Mouse (Mus musculus): Measurements from ENCODE around the gene Ssbp3.

Gene Ssbp3

DNA sequence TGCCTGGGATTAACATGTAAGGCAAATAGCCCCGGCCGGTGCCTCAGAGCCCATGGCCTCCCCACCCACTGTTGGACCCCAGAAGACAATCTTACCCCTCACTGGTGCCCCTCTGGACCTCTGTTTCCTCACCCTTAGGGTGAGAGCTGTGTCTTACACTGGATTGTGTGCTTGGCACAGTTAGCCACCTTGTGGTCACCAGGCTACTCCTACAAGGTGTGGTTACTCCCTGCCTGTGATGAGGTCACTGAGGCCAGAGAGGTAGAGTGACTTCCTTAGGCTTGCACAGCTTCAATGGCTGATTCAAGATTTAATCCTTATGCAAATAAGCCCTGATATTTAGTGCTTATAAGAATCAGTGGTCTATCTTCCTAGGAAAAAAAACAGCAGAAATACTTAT lies 126.5 kb downstream of the Ssbp3 start:
- DNase-seq (ENCODE audit: extremely low read depth, low read depth, low spot score), result no peak

DNA sequence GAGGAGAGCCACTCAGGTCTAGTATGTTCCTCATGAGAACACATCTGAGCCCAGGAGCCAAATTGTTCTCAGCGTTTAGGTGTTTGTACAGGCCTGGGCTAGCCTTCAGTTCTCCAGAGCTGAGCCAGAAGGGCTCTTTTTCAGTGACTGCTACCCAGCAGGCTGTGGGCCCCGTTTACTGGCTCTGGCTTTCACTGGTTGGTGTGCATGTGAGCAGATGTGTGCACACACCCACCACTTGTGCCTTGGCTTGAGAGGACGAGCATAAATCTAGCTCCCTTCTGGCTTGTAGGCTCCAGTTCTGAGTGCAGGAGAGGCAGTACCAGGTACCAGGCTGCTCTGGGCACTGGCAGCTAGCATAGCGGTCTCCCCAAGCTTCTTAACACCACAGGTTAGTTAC lies 127.8 kb downstream of the Ssbp3 start:
- no peak for DNase-seq (ENCODE audit: extremely low read depth, low read depth, low spot score)

DNA sequence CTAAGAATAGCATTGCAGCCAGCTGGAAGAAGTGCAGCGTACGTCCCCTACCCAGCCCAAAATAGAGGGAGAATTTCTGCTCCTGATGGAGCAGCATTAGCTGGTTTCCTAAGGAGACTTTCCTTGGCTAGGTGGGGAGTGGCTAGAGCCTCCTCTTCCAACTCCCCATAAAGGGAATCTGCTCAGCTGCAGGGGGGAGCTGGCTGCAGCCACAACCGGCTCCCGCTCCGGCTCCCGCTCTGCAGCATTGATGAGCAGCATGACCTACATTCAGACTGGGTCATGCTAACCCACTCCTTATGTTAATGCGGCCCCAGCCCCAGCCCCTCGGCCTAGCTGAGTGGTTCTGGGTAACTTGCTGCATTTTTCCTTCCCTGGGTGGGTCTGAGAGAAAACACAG lies 128.8 kb downstream of the Ssbp3 start:
- DNase-seq (ENCODE audit: extremely low read depth, low read depth, low spot score), result no peak

DNA sequence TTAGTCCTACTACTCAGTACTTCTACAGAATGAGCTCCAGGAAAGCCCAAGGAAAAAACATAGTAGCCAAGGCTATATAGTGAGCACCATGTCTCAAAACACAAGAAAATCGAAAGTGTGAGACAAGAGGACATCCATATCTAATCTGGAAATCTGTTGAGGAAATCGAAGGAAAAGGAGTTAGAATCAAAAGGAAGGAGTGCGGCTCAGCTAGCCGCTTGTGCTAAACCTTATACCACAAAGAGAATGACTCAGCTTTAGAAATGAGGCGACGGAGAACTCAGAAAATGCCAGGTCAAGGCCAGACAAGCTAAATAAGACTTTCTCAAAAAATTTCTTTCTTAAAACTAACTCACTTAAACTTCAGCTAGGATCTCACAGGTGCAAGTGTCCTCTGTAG lies 131.8 kb downstream of the Ssbp3 start:
- no peak for DNase-seq (ENCODE audit: extremely low read depth, low read depth, low spot score)

DNA sequence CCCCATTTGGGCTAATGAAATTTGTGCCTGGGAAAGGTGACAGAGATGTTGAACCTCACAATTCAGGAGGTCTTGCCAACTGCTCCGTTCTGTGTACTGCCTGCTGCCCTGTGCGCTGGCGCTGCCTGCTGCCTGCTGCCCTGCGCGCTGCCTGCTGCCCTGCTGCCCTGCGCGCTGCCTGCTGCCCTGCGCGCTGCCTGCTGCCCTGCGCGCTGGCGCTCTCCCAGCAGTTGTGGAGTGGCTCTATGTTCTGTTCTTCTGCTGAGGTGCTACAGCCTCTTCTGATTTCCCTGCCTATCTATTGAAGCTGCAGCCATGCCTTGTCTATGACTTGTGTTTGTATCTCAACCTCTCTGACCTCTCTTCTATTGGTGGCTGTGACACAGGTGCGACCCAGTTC lies 134.7 kb downstream of the Ssbp3 start:
- DNase-seq (ENCODE audit: extremely low read depth, low read depth, low spot score), result no peak

DNA sequence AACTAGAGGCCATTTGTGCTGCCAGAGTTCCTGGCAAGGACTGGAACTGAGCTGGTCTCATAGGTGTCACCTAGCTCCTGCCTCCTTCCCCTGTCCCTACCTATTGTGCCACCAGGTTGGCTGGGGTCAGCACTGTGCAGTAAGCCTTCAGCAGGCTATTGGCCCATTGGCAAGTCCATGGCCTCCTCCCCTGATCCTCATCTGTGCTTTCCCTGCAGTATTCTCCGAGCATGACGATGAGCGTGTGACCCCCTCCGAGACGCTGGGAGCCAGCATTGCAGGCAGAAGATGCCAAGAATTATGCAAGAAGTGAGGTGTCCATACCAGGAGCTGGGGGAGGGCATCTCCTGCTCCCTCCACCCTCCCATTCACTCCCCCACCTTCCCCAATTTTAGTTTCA lies 137.3 kb downstream of the Ssbp3 start:
- no peak for DNase-seq (ENCODE audit: extremely low read depth, low read depth, low spot score)

DNA sequence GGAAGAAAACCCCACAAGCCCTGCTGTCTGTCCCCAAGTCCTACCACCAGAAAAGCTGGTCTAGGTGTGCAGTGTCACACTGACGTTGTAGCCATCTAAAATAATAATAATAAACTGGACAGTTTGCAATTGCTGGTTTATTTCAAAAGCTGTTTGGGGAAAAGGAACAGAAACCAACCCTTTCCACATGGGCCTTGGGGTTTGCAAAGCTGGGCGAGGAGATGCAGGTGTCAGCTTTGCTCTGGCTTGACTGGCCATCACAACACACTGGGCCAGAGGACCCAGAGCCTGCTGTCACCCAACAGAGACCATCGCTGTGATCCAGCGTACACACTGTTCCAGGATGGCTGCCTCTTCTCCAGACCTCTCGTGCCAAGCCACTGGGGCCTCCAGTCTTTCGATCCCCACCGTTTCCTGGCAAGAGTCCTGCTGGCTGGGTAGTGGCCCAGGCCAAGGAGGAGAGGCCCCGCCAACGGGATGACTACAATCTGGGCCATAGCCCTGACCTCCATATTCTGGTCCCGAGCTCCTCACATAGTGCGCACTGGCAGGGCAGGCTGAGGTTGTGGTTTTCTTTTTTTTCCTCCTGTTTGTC lies 138.2 kb downstream of the Ssbp3 start:
- no peak for DNase-seq (ENCODE audit: extremely low read depth, low read depth, low spot score)

DNA sequence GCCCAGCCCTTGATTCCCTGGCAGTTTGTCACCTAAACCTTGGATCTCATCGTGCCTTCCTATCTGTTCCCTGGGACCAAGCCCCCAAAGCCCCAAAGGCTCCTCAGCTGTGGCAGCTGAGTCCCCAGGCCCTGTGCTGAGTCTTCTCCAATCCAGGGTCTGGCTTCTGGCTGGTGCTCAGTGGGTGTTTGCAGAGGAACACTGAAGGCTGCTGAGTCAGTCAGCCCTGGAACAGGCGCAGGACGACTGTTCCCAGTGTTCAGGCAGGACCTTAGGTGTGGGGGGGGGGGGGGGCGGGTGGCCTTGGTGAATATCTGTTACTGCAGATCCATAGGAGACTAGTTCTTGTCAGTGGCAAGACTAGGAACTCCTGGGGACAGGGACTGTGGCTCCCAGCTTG lies 141.4 kb downstream of the Ssbp3 start:
- no peak for DNase-seq (ENCODE audit: extremely low read depth, low read depth, low spot score)

DNA sequence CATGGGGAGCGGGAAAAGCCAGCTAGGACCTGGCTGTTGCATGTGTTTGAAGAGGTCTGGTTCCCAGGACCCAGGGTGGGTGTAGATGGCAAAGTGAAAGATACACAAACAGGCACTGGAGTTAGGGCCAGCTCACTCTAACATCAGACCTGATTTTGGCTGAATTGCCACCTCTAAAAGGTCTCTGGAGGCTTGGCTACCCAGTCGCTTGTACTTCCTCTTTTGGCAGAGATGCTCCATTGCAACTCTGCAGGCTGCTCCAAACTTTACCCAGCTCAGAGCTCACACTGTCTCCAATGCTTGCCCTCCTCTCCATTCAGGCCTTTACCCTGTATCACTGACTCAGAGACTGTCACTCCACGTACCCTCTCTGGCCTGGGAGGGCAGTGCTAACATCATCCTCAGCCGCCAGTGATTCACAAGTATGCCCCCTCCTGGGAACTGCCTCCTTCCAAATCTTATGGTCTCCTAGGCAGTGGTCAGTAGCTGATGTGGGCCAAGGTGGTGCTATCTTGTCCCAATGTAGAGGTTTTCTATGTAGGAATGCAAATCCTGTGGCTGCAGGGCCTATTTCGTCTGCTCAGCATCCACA lies 142.6 kb downstream of the Ssbp3 start:
- DNase-seq (ENCODE audit: extremely low read depth, low read depth, low spot score), result no peak

DNA sequence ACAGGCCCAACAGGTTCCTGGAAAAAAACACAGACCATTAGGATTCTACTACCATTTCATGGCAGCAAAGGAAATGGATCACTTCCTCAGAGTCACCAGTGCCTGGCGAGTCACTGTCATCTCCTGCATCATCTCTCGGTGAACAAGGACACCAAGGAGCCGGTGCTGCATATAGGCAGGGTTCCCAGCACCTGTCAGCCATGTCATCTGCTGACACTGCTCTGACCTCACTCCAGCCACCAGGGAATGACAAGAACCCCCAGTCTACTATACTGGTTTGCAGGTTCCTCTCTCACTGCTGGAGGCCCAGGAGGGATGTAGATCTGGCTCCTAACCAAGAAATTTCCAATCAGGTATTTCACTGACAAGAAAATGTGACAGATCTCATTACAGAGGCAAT lies 145.6 kb downstream of the Ssbp3 start:
- no peak for DNase-seq (ENCODE audit: extremely low read depth, low read depth, low spot score)

DNA sequence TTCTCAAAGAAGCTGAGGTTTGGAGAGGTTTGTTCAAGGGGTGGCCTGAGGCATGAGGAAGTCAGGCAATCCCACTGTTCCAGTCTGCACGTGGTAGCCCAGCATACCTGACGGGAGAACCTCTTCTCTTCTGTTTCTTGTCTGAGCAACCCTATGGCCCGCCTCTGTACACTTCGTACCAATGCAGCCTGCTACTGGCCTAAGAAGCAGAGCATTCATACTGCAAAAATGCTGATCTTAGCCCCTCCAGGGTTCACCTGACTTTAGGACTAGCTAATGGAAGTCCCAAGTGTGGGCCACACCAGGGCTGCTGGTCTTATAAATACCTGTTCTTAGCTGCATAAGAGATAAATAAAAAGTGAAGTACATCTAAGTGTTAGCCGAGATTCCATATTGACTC lies 147.8 kb downstream of the Ssbp3 start:
- no peak for DNase-seq (ENCODE audit: extremely low read depth, low read depth, low spot score)

DNA sequence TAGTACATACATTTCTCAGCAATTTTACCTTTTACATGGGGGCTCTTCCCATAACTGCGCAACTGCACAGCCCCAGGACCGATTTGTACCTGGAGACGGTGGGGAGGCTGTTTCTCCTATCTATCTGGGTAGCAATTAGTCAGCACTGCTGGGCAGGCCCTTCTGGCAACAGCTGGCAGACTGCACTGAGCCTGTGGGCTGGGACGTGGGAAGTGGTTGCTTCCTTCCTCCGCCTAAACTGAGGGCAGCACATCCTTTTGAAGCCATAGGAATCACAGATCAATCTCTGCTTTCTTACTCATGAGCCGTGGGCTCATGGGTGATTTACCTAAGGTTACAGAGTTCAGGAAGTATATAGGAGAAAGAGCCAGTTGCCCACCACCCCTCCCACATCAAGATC lies 148.3 kb downstream of the Ssbp3 start:
- no peak for DNase-seq (ENCODE audit: extremely low read depth, low read depth, low spot score)

DNA sequence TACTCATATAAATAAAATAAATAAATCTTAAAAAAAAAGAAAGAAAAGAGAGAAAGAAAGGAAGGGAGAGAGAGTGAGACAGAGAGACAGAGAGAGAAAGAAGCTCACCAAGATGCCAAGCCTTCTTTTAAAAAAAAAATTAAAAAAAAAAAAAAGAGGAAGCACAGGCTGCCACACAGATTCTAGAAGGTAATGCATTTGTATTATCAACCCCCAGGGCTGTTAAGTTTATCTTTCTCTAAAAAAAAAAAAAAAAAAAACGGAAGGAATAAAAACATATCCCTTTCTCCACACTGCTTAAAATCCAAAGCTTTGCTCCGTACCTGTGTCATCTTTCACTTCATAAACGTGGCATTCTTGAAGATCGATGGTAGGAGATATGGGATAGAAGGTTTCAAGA lies 151.1 kb downstream of the Ssbp3 start:
- DNase-seq (ENCODE audit: extremely low read depth, low read depth, low spot score), result no peak

DNA sequence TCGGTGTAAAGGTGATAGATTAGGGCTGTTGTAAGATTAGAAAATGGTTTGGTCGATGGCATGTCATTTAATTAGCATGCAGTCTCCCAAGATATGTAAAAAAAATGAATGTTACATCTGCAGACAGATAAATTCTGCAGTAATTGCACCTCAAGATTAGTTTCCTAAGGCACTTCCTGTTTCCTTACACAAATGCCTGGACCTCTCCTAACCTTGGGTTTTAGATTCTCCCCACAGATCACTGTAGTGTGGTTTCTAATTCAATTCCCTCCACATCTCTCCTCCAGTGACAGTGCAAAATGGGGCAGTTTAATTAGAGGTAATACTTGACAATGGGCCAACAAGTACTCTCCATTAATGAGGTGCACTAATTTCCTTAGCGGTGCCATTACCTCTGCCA lies 152.7 kb downstream of the Ssbp3 start:
- DNase-seq (ENCODE audit: extremely low read depth, low read depth, low spot score), result no peak

DNA sequence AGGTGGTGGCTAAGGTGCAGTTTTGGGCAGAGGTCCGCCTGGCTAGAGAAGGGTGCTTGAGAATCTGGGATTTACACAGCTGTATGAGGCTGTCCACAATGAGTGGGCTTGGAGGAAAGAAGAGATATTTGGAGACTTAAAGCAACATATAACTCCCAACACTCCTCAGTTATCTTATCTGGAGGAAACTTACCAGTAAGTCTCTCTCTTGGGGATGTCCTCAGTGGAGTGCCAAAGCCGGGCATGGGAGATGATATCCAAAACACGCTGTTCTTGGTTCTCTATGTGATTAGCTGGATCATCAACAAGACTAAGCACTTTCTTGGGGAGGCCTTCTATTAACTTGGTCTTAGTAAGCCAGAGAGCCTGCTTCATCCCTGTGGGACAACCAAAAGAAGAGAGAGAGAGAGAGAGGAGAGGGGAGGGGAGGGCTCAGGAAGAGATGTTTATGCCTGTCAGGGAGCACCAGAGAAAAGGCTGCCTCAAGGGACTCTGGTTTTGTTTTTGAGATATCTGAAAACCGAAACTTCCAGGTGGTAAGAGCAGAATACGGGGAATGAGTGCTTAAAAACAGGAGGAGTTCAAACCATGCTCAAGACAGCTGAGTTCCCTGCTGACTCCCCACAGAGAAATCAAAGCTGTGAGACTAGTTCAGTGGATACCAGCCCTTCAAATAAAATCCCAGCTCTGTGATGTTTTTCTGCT lies 154.0 kb downstream of the Ssbp3 start:
- DNase-seq (ENCODE audit: extremely low read depth, low read depth, low spot score), result no peak

DNA sequence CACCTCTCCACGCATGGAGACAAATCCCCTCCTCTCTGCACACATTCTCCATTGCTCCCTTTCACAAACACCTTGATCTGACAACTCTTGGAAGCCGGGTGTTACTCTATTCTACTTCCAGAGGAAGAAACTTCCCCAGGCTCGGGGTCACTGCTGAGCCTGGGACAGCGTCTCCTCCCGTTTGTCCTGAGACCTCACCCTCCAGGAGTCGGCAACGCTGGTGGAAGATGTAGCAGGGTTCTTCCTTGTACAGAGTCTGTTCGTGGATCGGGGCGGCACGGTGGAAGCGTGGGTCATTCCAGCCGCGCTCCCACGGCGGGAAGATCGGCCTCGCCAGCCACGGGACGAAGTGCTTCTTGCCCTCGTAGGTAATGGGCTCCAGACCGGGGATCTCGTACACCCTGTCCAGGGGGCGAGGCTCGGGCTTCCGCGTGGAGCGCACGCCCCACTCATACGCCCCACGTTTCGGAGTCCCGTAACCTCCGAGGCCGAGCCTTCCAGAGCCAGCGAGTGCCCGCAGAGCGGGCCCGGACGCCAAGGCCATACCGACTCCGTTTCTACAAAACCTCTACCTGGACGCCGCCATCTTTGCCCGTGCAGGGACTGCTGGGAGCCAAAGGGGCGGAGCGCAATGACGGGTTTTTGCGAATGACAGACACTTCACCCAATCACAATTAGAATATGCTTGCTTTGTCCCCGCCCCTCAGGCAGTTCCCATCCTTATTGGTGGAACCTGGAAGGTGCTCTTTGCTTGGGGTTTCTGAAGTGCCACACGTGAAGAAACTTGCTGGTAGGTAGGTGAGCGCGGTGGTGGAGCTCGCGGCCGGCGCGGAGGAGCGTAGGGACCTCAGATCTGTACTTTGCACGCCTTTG lies 156.0 kb downstream of the Ssbp3 start, which contains the start of the genes Mrpl37 and Cyb5rl:
TSS of gene Mrpl37 (minus strand) at position 617 of the 873 bp plus-strand sequence.
TSS of gene Cyb5rl (plus strand) at position 737 of the 873 bp plus-strand sequence.
- peak; percentile 87 for DNase-seq (ENCODE audit: extremely low read depth, low read depth, low spot score)

DNA sequence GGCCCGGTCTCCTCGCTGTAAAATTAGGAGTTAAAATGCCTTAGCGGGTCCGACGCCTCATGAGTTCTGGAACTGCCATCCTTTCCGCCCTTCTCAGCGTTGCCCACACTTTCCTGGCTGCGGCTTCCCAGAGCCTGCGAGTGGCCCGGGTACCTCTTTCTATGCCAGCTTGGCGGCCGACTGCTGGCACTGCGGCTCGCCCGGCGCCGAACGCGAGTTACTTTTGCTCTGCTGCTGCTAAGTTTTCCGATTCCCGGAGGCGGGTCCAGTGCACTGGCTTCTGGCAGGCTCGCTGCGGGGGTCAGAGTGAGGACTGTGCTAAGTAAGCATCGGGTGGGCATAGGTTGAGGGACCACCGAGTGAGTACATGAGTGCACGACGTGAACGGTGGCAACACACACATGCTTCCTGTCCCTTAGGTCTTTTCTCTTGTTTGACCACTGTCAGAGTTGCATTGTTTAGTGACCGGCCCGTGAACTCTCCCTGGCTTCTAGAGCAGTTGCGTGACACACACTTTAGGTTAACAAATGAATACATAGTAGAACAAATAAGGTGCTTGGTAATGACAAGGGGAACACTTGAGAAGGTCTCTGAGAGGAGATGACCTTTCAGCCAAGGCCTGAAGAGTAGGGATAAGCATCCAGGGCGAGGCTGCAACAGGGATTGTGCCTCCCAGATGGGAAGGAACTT lies 156.8 kb downstream of the Ssbp3 start:
- DNase-seq (ENCODE audit: extremely low read depth, low read depth, low spot score), result no peak

DNA sequence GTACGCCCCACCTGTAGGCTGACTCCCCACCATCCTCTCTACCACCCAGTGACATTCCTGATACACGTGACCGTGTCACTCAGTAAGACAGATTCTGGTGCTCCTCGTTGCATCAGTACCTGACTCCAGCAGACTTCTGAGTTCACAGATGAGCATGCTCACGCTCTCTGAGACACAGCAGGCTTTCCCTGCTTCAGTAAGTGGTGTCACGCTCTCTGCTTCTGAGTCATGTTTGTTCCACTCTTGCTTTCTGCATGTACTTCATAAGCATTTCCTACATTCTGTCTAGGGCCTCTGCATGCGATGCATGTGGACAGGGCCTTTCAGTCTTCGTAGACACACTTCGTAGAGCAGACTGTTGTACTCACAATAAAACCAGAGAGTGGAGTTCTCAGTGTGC lies 161.8 kb downstream of the Ssbp3 start:
- DNase-seq (ENCODE audit: extremely low read depth, low read depth, low spot score), result no peak

DNA sequence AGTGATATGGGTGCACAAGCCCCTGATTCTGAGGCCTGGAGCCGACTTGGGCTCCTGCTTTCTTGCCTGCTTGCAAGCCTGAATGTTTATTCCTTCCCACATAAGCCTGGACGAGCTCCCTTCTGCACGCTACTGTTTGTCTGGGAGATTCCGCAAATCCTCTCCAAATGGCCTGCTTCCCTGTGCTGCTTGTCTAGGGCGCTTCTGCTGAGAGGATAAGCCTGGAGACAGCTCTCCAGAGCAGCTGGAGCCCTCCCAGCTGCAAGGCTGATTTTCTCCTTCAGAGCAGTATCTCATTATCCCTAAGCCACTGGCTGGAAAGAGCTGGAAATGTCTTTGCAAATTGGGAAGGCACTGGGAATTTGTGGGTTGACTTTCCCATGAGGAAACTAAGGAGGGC lies 165.0 kb downstream of the Ssbp3 start:
- no peak for DNase-seq (ENCODE audit: extremely low read depth, low read depth, low spot score)

DNA sequence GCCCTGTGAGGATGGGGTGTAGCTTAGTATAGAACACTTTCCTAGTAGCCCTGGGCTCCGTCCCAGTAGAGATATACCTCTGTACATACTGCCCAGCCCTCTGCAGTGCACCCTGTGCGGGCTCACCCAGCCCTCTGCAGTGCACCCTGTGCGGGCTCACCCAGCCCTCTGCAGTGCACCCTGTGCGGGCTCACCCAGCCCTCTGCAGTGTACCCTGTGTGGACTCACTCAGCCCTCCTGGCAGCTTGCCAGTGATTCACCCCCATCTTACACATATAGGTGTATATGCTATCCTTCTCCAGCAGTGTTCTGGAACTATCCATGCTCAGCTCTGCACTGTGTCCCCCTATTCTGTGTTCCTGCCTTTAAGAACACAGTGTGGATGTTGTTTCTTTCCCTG lies 168.4 kb downstream of the Ssbp3 start:
- DNase-seq (ENCODE audit: extremely low read depth, low read depth, low spot score), result no peak

DNA sequence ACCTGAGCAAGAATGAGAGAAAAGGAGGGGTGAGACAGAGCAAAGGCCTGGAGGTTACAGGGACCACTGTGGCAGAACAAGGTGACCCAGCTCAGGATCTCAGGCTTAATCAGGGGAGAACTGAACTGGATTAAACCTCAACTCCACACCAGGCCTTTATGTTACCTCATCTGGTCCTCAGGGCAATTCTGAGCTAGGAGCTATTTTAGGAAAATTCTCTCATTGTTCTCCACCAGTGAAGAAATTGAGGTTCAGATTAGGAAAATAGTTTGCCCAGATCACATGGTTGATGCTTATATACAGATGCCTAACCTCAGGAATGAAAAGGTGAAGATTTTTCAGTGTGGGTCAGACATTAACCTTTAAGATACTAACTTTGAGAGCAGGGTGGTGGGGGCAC lies 169.2 kb downstream of the Ssbp3 start:
- no peak for DNase-seq (ENCODE audit: extremely low read depth, low read depth, low spot score)
